Mouse (Mus musculus) embryonic facial prominence, embryonic 15.5 days (tissue): ENCODE measurements around the gene Otol1. TPM values are rescaled to one million over a fixed set of nuclear protein-coding genes. Genes with fewer than 3 reads are reported as not detected.

ENCODE experiments used
- ATAC-seq: fragments of 200-750 bp; cut with Nextera tagmentation; 2 replicates; pipeline ENCODE4 v1.8.0; 2017; ENCODE audit warnings: low read depth, moderate TSS enrichment; ENCODE audit not compliant: insufficient number of reproducible peaks, low FRiP score, low TSS enrichment
- H3K27ac ChIP-seq: fragments of 300-500 bp; sonication (generic); replicated peaks from 2 replicates; pipeline ENCODE4 v1.5.1; 2015; ENCODE audit warnings: mild to moderate bottlenecking, inconsistent platforms
- H3K27me3 ChIP-seq: fragments of 300-500 bp; sonication (generic); 2 replicates; pipeline ENCODE4 v1.6.1; 2015; ENCODE audit warnings: inconsistent platforms
- H3K36me3 ChIP-seq: fragments of 300-500 bp; sonication (generic); 2 replicates; pipeline ENCODE4 v1.6.1; 2015; ENCODE audit warnings: mild to moderate bottlenecking, inconsistent platforms
- H3K4me1 ChIP-seq: fragments of 300-500 bp; sonication (generic); 2 replicates; pipeline ENCODE4 v1.6.1; 2015; ENCODE audit warnings: inconsistent platforms
- H3K4me2 ChIP-seq: fragments of 300-500 bp; sonication (generic); replicated peaks from 2 replicates; pipeline ENCODE4 v1.6.1; 2015; ENCODE audit warnings: mild to moderate bottlenecking, inconsistent platforms
- H3K4me3 ChIP-seq: fragments of 300-500 bp; sonication (generic); replicated peaks from 2 replicates; pipeline ENCODE4 v1.5.1; 2015; ENCODE audit warnings: mild to moderate bottlenecking, inconsistent platforms
- H3K9ac ChIP-seq: fragments of 300-500 bp; sonication (generic); 2 replicates; pipeline ENCODE4 v1.6.1; 2015; ENCODE audit warnings: inconsistent platforms
- H3K9me3 ChIP-seq: fragments of 300-500 bp; sonication (generic); replicated peaks from 2 replicates; pipeline ENCODE4 v1.6.1; 2016; ENCODE audit warnings: inconsistent platforms
- WGBS: fragments of 180-500 bp; shearing (Covaris S2); methylation state at CpG from one replicate; pipeline ENCODE4 v1.1.7; 2015; 5-methylcytosine and 5-hydroxymethylcytosine counted together
- polyA plus RNA-seq: library from polyadenylated mRNA; unstranded; fragments of >200 nt; fragmentation: Nextera tagmentation; extraction: Ambion mirVana; gene quantifications from 2 replicates; pipeline ENCODE4 v1.2.1, GENCODE M21; 2015

Gene Otol1
- polyA plus RNA-seq, 1 experiment from 2014 or later: not detected

- Histone ChIP-seq H3K4me1 (no peaks in the 10 kb centered on the region), H3K27ac (no peak overlapping the region), H3K27me3 (no peaks in the 10 kb centered on the region), H3K4me2 (no peak overlapping the region), H3K36me3 (no peaks in the 10 kb centered on the region), H3K9ac (no peak overlapping the region), H3K4me3 (no peak overlapping the region), H3K9me3 (no peaks in the 10 kb centered on the region)
- no peak for ATAC-seq
- 31% methylated on average over 4 of the region's 4 CpGs for WGBS
These were observed 28.2 kb downstream of the Otol1 start for GRCm38 (mm10) chr3:70035593-70035992.

Other genes with a start within 250 kb of the Otol1 start
- 7.5 and 7.6 TPM in 2 replicates for gene Sptssb, start 147.7 kb upstream of the Otol1 start, polyA plus RNA-seq